Mouse (Mus musculus) MEL (cell line): ENCODE results near the gene Txnip. TPM values are rescaled to one million over a fixed set of nuclear protein-coding genes. Genes with fewer than 3 reads are reported as not detected.

Source experiments
- DNase-seq: peaks from one replicate; pipeline ENCODE4 v3.0.0; 2011; ENCODE audit warnings: low read depth, low spot score
- H3K27ac ChIP-seq: 2 replicates; pipeline ENCODE4 v1.5.1; 2012; ENCODE audit warnings: low read depth, mild to moderate bottlenecking, control low read depth, low read length, moderate library complexity; ENCODE audit not compliant: control insufficient read depth
- H3K27me3 ChIP-seq, 2 experiments: fragments of 150-350 bp in 1 of 2; sonication (generic) in 1 of 2; 2 replicates each; pipeline ENCODE4 v1.6.1; 2012; ENCODE audit warnings: low read length in 2 of 2, mild to moderate bottlenecking in 2 of 2, improper control_type of control experiment in 1 of 2, moderate library complexity in 1 of 2; ENCODE audit not compliant: insufficient read depth in 2 of 2, control insufficient read depth in 1 of 2
- H3K36me3 ChIP-seq, 2 experiments: 2 replicates each; pipeline ENCODE4 v1.6.1; 2012 to 2014; ENCODE audit warnings: low read length in 2 of 2, improper control_type of control experiment in 1 of 2, inconsistent platforms in 1 of 2, mild to moderate bottlenecking in 1 of 2; ENCODE audit not compliant: insufficient read depth in 2 of 2, control insufficient read depth in 1 of 2
- H3K4me1 ChIP-seq, 2 experiments: fragments of 150-350 bp in 1 of 2; sonication (generic) in 1 of 2; 2 replicates each; pipeline ENCODE4 v1.6.1; 2012; ENCODE audit warnings: low read length in 2 of 2, improper control_type of control experiment in 1 of 2, mild to moderate bottlenecking in 1 of 2; ENCODE audit not compliant: insufficient read depth in 2 of 2, control insufficient read depth in 1 of 2
- H3K4me3 ChIP-seq, 2 experiments: fragments of 150-350 bp in 1 of 2; sonication (generic) in 1 of 2; 2 replicates each; pipeline ENCODE4 v1.5.1; 2012; ENCODE audit warnings: low read depth in 2 of 2, low read length in 2 of 2, mild to moderate bottlenecking in 2 of 2, moderate library complexity in 2 of 2, control low read depth in 1 of 2, improper control_type of control experiment in 1 of 2; ENCODE audit not compliant: control insufficient read depth in 1 of 2, insufficient read depth in 1 of 2
- H3K79me2 ChIP-seq: 2 replicates; pipeline ENCODE4 v1.6.1; 2012; ENCODE audit warnings: mild to moderate bottlenecking, low read length, moderate library complexity; ENCODE audit not compliant: control insufficient read depth, poor library complexity, insufficient read depth
- H3K9ac ChIP-seq: 2 replicates; pipeline ENCODE4 v1.6.1; 2012; ENCODE audit warnings: low read depth, mild to moderate bottlenecking, control low read depth, low read length, moderate library complexity; ENCODE audit not compliant: control insufficient read depth, poor library complexity, severe bottlenecking
- H3K9me3 ChIP-seq: fragments of 150-350 bp; sonication (generic); replicated peaks from 2 replicates; pipeline ENCODE4 v1.6.1; 2012; ENCODE audit warnings: mild to moderate bottlenecking, low read length, improper control_type of control experiment, moderate library complexity; ENCODE audit not compliant: insufficient read depth
- BHLHE40 ChIP-seq: IDR thresholded peaks from 2 replicates; pipeline ENCODE4 v1.6.1; 2012; ENCODE audit warnings: low read depth, mild to moderate bottlenecking, inconsistent platforms, low read length, improper control_type of control experiment, borderline replicate concordance
- E2F4 ChIP-seq: IDR thresholded peaks from 2 replicates; pipeline ENCODE4 v1.6.1; 2011; ENCODE audit warnings: low read depth, low read length, improper control_type of control experiment, borderline replicate concordance
- ELF1 ChIP-seq: IDR thresholded peaks from 2 replicates; pipeline ENCODE4 v1.6.1; 2014; ENCODE audit warnings: low read depth, mild to moderate bottlenecking, inconsistent platforms, low read length, improper control_type of control experiment, moderate library complexity
- GATA1 ChIP-seq: IDR thresholded peaks from 2 replicates; pipeline ENCODE4 v1.6.1; 2011; ENCODE audit warnings: low read depth, low read length, improper control_type of control experiment
- HCFC1 ChIP-seq: IDR thresholded peaks from 2 replicates; pipeline ENCODE4 v1.6.1; 2012; ENCODE audit warnings: low read depth, mild to moderate bottlenecking, inconsistent platforms, low read length, improper control_type of control experiment, moderate library complexity
- KAT2A ChIP-seq: conservative IDR thresholded peaks from 2 replicates; pipeline ENCODE4 v1.6.1; 2012; ENCODE audit warnings: low read depth, low read length, improper control_type of control experiment, inconsistent platforms
- MAZ ChIP-seq: IDR thresholded peaks from 2 replicates; pipeline ENCODE4 v1.6.1; 2012; ENCODE audit warnings: low read depth, mild to moderate bottlenecking, inconsistent platforms, low read length, improper control_type of control experiment
- MEF2A ChIP-seq: IDR thresholded peaks from 2 replicates; pipeline ENCODE4 v1.6.1; 2014; ENCODE audit warnings: low read depth, mild to moderate bottlenecking, inconsistent platforms, low read length, improper control_type of control experiment; ENCODE audit not compliant: poor library complexity, insufficient replicate concordance, severe bottlenecking; ENCODE audit errors: extremely low read depth
- MXI1 ChIP-seq: IDR thresholded peaks from 2 replicates; pipeline ENCODE4 v1.6.1; 2011; ENCODE audit warnings: mild to moderate bottlenecking, low read depth, low read length, improper control_type of control experiment
- MYB ChIP-seq: IDR thresholded peaks from 2 replicates; pipeline ENCODE4 v1.6.1; 2011; ENCODE audit warnings: mild to moderate bottlenecking, low read depth, low read length, improper control_type of control experiment
- MYC ChIP-seq: IDR thresholded peaks from 2 replicates; pipeline ENCODE4 v1.6.1; 2011; ENCODE audit warnings: low read depth, mild to moderate bottlenecking, low read length, improper control_type of control experiment, moderate library complexity
- POLR2AphosphoS2 ChIP-seq: IDR thresholded peaks from 2 replicates; pipeline ENCODE4 v1.6.1; 2011; ENCODE audit warnings: low read length, improper control_type of control experiment
- RAD21 ChIP-seq: IDR thresholded peaks from 2 replicates; pipeline ENCODE4 v1.6.1; 2011; ENCODE audit warnings: mild to moderate bottlenecking, low read depth, low read length, improper control_type of control experiment
- RCOR1 ChIP-seq: IDR thresholded peaks from 2 replicates; pipeline ENCODE4 v1.6.1; 2012; ENCODE audit warnings: low read depth, mild to moderate bottlenecking, inconsistent platforms, low read length, improper control_type of control experiment
- TCF12 ChIP-seq: IDR thresholded peaks from 2 replicates; pipeline ENCODE4 v1.6.1; 2014; ENCODE audit warnings: low read depth, mild to moderate bottlenecking, inconsistent platforms, low read length, improper control_type of control experiment, moderate library complexity
- UBTF ChIP-seq: IDR thresholded peaks from 2 replicates; pipeline ENCODE4 v1.6.1; 2012; ENCODE audit warnings: low read depth, mild to moderate bottlenecking, inconsistent platforms, low read length, improper control_type of control experiment, moderate library complexity, borderline replicate concordance; ENCODE audit not compliant: insufficient read depth
- USF2 ChIP-seq, 2 experiments: IDR thresholded peaks; 2 replicates each; pipeline ENCODE4 v1.6.1; 2011 to 2012; ENCODE audit warnings: improper control_type of control experiment in 2 of 2, low read length in 2 of 2, borderline replicate concordance in 1 of 2, inconsistent platforms in 1 of 2, low read depth in 1 of 2, mild to moderate bottlenecking in 1 of 2; ENCODE audit not compliant: insufficient read depth in 1 of 2
- ZC3H11A ChIP-seq: IDR thresholded peaks from 2 replicates; pipeline ENCODE4 v1.6.1; 2012; ENCODE audit warnings: low read depth, mild to moderate bottlenecking, inconsistent platforms, low read length, improper control_type of control experiment
- ZKSCAN1 ChIP-seq: IDR thresholded peaks from 2 replicates; pipeline ENCODE4 v1.6.1; 2012; ENCODE audit warnings: low read depth, mild to moderate bottlenecking, inconsistent platforms, low read length, improper control_type of control experiment, moderate library complexity
- ZMIZ1 ChIP-seq: IDR thresholded peaks from 2 replicates; pipeline ENCODE4 v1.6.1; 2012; ENCODE audit warnings: low read depth, mild to moderate bottlenecking, inconsistent platforms, low read length, improper control_type of control experiment, moderate library complexity
- ZNF384 ChIP-seq: IDR thresholded peaks from 2 replicates; pipeline ENCODE4 v1.6.1; 2012; ENCODE audit warnings: low read depth, mild to moderate bottlenecking, inconsistent platforms, low read length, improper control_type of control experiment
- polyA plus RNA-seq, 2 experiments: library from polyadenylated mRNA; stranded (reverse) in 1 of 2; unstranded in 1 of 2; fragments of >175 nt in 1 of 2; fragments of >200 nt in 1 of 2; gene quantifications; 2 replicates each; pipeline versions ENCODE4 v1.2.1 to v1.2.4; 2012; ENCODE audit warnings: low replicate concordance in 2 of 2, low read depth in 1 of 2; ENCODE audit not compliant: insufficient read length in 2 of 2, insufficient read depth in 1 of 2, missing spikeins in 1 of 2
- total RNA-seq: library from RNA; depleted of rRNA; stranded (reverse); fragments of 300-350 nt; gene quantifications from 2 replicates; pipeline ENCODE4 v1.2.3, GENCODE M21; 2012

The Txnip gene
- total and polyA plus RNA-seq, 3 experiments, result 183 to 1,680 (median 237) TPM

DNA sequence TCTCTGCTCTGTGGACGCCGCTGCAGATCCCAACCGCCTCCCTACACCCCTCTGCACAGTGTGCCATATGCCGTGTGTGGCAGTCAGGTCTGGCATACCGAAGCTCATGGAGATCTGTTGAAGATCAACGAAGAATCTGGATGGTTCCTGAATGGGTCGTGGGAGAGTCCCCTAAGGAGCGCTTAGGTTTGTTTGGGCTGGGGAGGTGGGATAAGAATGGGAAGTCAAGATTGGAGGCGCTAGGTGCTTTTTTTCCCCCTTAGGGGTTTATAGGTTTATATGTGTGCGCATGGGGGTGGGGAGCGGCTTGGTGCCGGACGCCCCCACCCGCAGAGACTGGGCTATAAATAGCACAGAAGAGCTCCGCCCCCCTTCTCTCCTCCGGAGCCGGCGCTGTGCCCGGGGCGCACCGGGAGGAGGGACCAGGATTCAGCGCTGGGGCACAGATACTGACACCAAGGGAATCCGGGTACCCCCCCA is 38.5 kb downstream of the Txnip start, which contains the start of gene Ankrd34a:
TSS of gene Ankrd34a (plus strand) at position 409 of the 480 bp plus-strand sequence.
- Histone ChIP-seq H3K27ac (no peak within 1 kb of the TSS), H3K9me3 (no peaks in the 10 kb centered on the region), H3K36me3 (peaks cover 0 to 10% of the 10 kb centered on the region in 2 experiments; a peak in 2 of 4 replicates), H3K4me3 (peak within 1 kb of the TSS; percentile 38 to 45), H3K9ac (peak within 1 kb of the TSS; percentile 37), H3K4me1 (peaks cover 9 to 10% of the 10 kb centered on the region in 2 experiments; a peak in 3 of 4 replicates), H3K27me3 (no peaks in the 10 kb centered on the region), H3K79me2 (peaks cover 3% of the 10 kb centered on the region; the same call in 1 of the 2 replicates)
- no peak for DNase-seq
- TF ChIP-seq MEF2A, result peak; percentile 71; the same call in 1 of the 2 replicates
- 0 out of 2 replicates have a peak, but pooled peaks have one; percentile 29 for TF ChIP-seq ZMIZ1
- TF ChIP-seq GATA1, result no peak
- no peak for TF ChIP-seq ZC3H11A

DNA sequence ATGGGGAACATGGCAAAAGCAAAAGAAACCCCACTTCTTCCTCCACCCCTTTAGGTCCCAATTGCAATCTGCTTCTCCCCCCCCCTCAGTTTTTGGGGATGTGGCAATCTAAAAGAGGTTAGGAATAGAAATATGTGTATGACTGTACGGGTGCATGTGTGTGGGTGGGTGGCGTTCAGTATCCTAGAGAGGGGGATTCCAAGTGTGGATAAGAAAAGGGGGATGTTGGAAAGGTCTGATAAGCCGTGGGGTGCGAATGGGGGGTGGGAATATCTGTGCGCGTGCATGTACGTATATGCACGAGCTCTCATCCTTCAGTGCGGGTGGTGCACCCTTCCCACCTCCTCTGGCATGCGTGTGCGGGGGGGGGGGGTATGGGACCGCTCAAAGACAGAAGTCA is 39.1 kb downstream of the Txnip start:
- TF ChIP-seq TCF12 (no peak), BHLHE40 (no peak), MAZ (no peak), ZMIZ1 (no peak), HCFC1 (no peak), ZNF384 (no peak), RCOR1 (no peak), POLR2AphosphoS2 (no peak), ZC3H11A (no peak), RAD21 (no peak), MXI1 (no peak), MYC (no peak), E2F4 (no peak), UBTF (no peak), ZKSCAN1 (no peak), USF2 (IDR thresholded peaks at IDR 0.05; ENCODE audit: borderline replicate concordance in 1 of 2, insufficient read depth in 1 of 2, low read depth in 1 of 2, low read length in 2 of 2) (no peak), MYB (no peak), KAT2A (no peak), ELF1 (no peak)
- peak overlapping the region; percentile 38 to 45 for H3K4me3 ChIP-seq
- peak; percentile 30 for DNase-seq
- H3K9me3 ChIP-seq, result no peaks in the 10 kb centered on the region
- H3K79me2 ChIP-seq, result peaks cover 3% of the 10 kb centered on the region; the same call in 1 of the 2 replicates
- no peak overlapping the region for H3K27ac ChIP-seq
- H3K27me3 ChIP-seq, result no peaks in the 10 kb centered on the region
- peaks cover 11 to 14% of the 10 kb centered on the region in 2 experiments for H3K4me1 ChIP-seq
- H3K36me3 ChIP-seq, result peaks cover 0 to 12% of the 10 kb centered on the region in 2 experiments; a peak in 2 of 4 replicates
- peak overlapping the region; percentile 37 for H3K9ac ChIP-seq
